Mouse (Mus musculus): ENCODE results near the gene Txn1. TPM values are rescaled to one million over a fixed set of nuclear protein-coding genes. Genes with fewer than 3 reads are reported as not detected.

Gene Txn1
- polyA plus RNA-seq, 1 experiment from 2014 or later = 563 TPM

DNA sequence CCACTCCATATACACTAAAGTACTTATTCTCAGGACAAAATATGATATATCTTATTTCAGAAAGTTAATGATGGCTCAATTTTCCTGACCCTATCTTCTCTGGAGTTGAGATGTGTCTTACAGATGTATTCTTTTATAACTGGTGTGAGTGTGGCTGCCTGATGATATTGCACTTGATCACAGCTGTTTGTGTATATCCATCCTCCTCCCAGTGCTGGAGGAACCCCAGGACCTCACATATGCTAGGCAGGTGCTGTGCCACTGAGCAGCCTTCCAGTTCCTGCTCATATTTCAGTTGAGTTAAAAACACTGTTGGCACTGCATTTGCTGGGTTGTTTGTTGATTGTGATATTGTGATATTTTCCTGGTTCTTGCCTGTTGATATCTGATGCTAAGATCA is 14.1 kb upstream of the Txn1 start:
- Histone ChIP-seq H3K27ac (replicated peaks) (no peak overlapping the region), H3K27me3 (ENCODE audit: control insufficient read depth, insufficient read depth, low read length) (no peaks in the 10 kb centered on the region), H3K9ac (ENCODE audit: low read length) (no peak overlapping the region), H3K9me3 (ENCODE audit: control insufficient read depth, low read length) (no peaks in the 10 kb centered on the region), H3K36me3 (ENCODE audit: control insufficient read depth, insufficient read depth, low read length) (no peaks in the 10 kb centered on the region), H3K4me2 (replicated peaks; ENCODE audit: low read depth) (no peak overlapping the region), H3K4me3 (ENCODE audit: low read depth, low read length) (no peak overlapping the region), H3K4me1 (replicated peaks; ENCODE audit: control insufficient read depth, insufficient read depth) (no peaks in the 10 kb centered on the region)
- DNase-seq (ENCODE audit: low spot score) (no peak), ATAC-seq (ENCODE audit: low FRiP score, low TSS enrichment) (no peak)
- TF ChIP-seq EP300 (optimal IDR thresholded peaks at IDR 0.05) (no peak), CTCF (IDR thresholded peaks at IDR 0.05; ENCODE audit: low read depth) (no peak)

DNA sequence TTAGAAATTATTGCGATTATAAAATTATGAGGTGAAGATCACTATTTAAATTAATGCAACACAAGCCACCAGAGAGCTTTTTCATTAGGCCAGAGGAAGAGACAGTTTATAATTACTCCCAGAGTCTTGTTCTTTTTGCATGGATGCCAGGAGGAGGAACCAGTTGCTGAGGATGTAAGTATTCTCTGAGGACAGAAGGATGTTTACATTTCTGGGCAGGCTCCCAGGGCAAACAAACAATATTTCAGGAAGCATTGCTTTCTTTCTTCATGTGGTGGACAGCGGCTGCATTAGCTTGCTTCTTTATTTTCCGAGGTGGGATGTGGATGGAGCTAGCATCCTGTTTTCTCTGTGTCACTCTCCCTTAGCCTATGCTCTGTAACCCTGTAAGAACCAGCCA is 11.0 kb upstream of the Txn1 start:
- Histone ChIP-seq H3K4me2 (replicated peaks; ENCODE audit: low read depth) (no peak overlapping the region), H3K4me3 (ENCODE audit: low read depth, low read length) (no peak overlapping the region), H3K9me3 (ENCODE audit: control insufficient read depth, low read length) (no peaks in the 10 kb centered on the region), H3K4me1 (replicated peaks; ENCODE audit: control insufficient read depth, insufficient read depth) (no peaks in the 10 kb centered on the region), H3K27ac (replicated peaks) (no peak overlapping the region), H3K27me3 (ENCODE audit: control insufficient read depth, insufficient read depth, low read length) (no peaks in the 10 kb centered on the region), H3K36me3 (ENCODE audit: control insufficient read depth, insufficient read depth, low read length) (no peaks in the 10 kb centered on the region), H3K9ac (ENCODE audit: low read length) (no peak overlapping the region)
- DNase-seq (ENCODE audit: low spot score) (no peak), ATAC-seq (ENCODE audit: low FRiP score, low TSS enrichment) (no peak)
- 43% methylated on average over 3 of the region's 3 CpGs for WGBS
- no peak for TF ChIP-seq EP300 (optimal IDR thresholded peaks at IDR 0.05)
- no peak for TF ChIP-seq CTCF (IDR thresholded peaks at IDR 0.05; ENCODE audit: low read depth)

DNA sequence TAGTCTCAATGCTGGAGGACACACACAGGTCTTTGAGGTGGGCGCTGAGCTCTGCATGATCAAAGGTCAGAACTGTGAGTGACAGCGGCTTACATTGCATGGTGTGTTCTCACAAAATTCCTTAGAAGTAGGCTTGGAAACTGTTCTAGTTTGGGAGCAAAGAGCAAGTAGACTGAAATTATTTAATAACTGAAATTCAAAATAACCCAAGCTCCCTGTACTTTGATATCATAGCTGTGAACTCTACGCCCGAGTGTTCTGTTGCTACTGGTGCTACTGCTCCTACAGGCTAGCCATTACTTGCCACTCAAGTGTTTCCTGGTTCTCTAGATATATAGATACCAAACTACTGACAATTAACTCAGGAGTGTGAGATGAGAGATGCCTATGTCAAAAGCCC is 9.3 kb upstream of the Txn1 start:
- TF ChIP-seq EP300 (optimal IDR thresholded peaks at IDR 0.05) (no peak), CTCF (IDR thresholded peaks at IDR 0.05; ENCODE audit: low read depth) (no peak)
- DNase-seq (ENCODE audit: low spot score) = no peak
- no peak for ATAC-seq (ENCODE audit: low FRiP score, low TSS enrichment)
- Histone ChIP-seq H3K9ac (ENCODE audit: low read length) (no peak overlapping the region), H3K9me3 (ENCODE audit: control insufficient read depth, low read length) (no peaks in the 10 kb centered on the region), H3K27me3 (ENCODE audit: control insufficient read depth, insufficient read depth, low read length) (no peaks in the 10 kb centered on the region), H3K4me3 (ENCODE audit: low read depth, low read length) (no peak overlapping the region), H3K4me2 (replicated peaks; ENCODE audit: low read depth) (no peak overlapping the region), H3K36me3 (ENCODE audit: control insufficient read depth, insufficient read depth, low read length) (no peaks in the 10 kb centered on the region), H3K4me1 (replicated peaks; ENCODE audit: control insufficient read depth, insufficient read depth) (no peaks in the 10 kb centered on the region), H3K27ac (replicated peaks) (no peak overlapping the region)
- 88% methylated on average over 4 of the region's 4 CpGs for WGBS

DNA sequence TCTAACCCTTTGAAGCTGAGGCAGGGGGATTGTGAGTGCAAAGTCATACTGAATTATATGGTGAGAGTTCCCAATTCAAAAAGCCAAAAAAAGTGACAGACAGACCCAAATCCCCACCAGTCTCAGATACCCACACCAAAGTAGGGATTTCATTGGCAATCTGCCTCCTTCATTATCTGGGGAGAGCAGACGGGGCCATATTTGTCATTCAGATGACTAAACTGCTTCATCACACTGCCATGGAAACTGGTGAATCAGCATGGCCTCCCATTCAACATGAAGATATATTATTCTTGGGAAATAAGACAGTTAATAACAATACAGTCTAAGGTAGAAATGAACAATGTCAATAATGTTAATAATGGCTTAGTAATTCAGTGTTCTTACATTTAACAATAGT is 7.9 kb upstream of the Txn1 start:
- H3K9ac ChIP-seq (ENCODE audit: low read length) = no peak overlapping the region
- TF ChIP-seq CTCF (IDR thresholded peaks at IDR 0.05; ENCODE audit: low read depth) = no peak
- no peak for TF ChIP-seq EP300 (optimal IDR thresholded peaks at IDR 0.05)
- no peak overlapping the region for H3K4me3 ChIP-seq (ENCODE audit: low read depth, low read length)
- H3K4me1 ChIP-seq (replicated peaks; ENCODE audit: control insufficient read depth, insufficient read depth) = no peaks in the 10 kb centered on the region
- H3K4me2 ChIP-seq (replicated peaks; ENCODE audit: low read depth) = no peak overlapping the region
- no peaks in the 10 kb centered on the region for H3K27me3 ChIP-seq (ENCODE audit: control insufficient read depth, insufficient read depth, low read length)
- no peaks in the 10 kb centered on the region for H3K36me3 ChIP-seq (ENCODE audit: control insufficient read depth, insufficient read depth, low read length)
- no peak overlapping the region for H3K27ac ChIP-seq (replicated peaks)
- H3K9me3 ChIP-seq (ENCODE audit: control insufficient read depth, low read length) = no peaks in the 10 kb centered on the region
- DNase-seq (ENCODE audit: low spot score) (no peak), ATAC-seq (ENCODE audit: low FRiP score, low TSS enrichment) (no peak)
- WGBS = 47% methylated on average over 1 of the region's 1 CpGs

DNA sequence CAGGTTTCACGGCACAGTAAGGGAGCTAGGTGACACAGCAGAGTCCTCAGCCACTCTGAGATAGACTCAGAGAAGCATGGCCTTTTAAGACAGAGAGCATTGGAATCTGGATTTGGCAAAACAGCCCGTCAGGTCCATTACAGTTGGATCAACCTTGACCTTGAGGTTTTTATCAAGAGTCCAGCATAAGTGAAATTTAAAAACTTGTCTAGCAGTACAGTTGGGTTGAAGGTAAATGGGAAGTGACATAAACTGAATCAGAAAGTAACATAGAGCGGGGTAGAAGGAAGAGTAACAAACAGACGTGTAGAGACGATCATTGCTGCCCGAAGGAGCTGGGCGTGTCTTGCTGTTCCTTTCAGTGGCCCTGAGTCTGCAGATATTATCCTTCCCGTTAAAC is 2.8 kb upstream of the Txn1 start:
- Histone ChIP-seq H3K9me3 (ENCODE audit: control insufficient read depth, low read length) (no peaks in the 10 kb centered on the region), H3K27me3 (ENCODE audit: control insufficient read depth, insufficient read depth, low read length) (no peaks in the 10 kb centered on the region), H3K9ac (ENCODE audit: low read length) (no peak overlapping the region), H3K4me2 (replicated peaks; ENCODE audit: low read depth) (no peak overlapping the region), H3K4me1 (replicated peaks; ENCODE audit: control insufficient read depth, insufficient read depth) (peaks cover 9% of the 10 kb centered on the region; the same call in 1 of the 2 replicates), H3K4me3 (ENCODE audit: low read depth, low read length) (no peak overlapping the region), H3K36me3 (ENCODE audit: control insufficient read depth, insufficient read depth, low read length) (no peaks in the 10 kb centered on the region), H3K27ac (replicated peaks) (no peak overlapping the region)
- TF ChIP-seq CTCF (IDR thresholded peaks at IDR 0.05; ENCODE audit: low read depth) (no peak), EP300 (optimal IDR thresholded peaks at IDR 0.05) (no peak)
- ATAC-seq (ENCODE audit: low FRiP score, low TSS enrichment) = no peak
- DNase-seq (ENCODE audit: low spot score) = no peak
- 72% methylated on average over 8 of the region's 8 CpGs for WGBS

DNA sequence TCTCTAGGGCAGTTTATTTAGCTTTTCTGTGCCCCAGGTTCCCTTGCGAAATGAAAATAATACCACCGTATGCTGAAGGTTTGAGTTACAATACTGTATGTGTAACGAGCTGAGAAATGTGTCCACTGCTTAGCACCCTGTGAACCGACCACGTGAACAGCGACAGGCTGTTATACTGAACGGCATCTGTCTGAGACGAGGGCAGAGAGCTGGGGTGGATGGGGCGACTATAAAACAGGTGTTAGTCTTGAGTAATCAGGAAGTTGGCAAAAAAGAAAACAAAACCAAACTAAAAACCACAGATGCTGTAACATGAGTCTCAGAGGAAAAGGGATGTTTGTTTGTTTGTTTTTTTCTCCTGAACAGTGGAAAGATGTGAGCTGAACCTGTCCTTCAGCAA is 1.9 kb upstream of the Txn1 start:
- no peaks in the 10 kb centered on the region for H3K36me3 ChIP-seq (ENCODE audit: control insufficient read depth, insufficient read depth, low read length)
- H3K27me3 ChIP-seq (ENCODE audit: control insufficient read depth, insufficient read depth, low read length) = no peaks in the 10 kb centered on the region
- no peak overlapping the region for H3K9ac ChIP-seq (ENCODE audit: low read length)
- no peak overlapping the region for H3K4me3 ChIP-seq (ENCODE audit: low read depth, low read length)
- no peak overlapping the region for H3K27ac ChIP-seq (replicated peaks)
- WGBS = 72% methylated on average over 9 of the region's 9 CpGs
- H3K9me3 ChIP-seq (ENCODE audit: control insufficient read depth, low read length) = no peaks in the 10 kb centered on the region
- peaks cover 9% of the 10 kb centered on the region; the same call in 1 of the 2 replicates for H3K4me1 ChIP-seq (replicated peaks; ENCODE audit: control insufficient read depth, insufficient read depth)
- ATAC-seq (ENCODE audit: low FRiP score, low TSS enrichment) (no peak), DNase-seq (ENCODE audit: low spot score) (no peak)
- no peak overlapping the region for H3K4me2 ChIP-seq (replicated peaks; ENCODE audit: low read depth)
- no peak for TF ChIP-seq CTCF (IDR thresholded peaks at IDR 0.05; ENCODE audit: low read depth)
- TF ChIP-seq EP300 (optimal IDR thresholded peaks at IDR 0.05) = no peak
